Mouse (Mus musculus): Measurements from ENCODE around the gene Hs2st1.

GRCm38 (mm10) chr3:144556625-144557324 is 13.2 kb downstream of the Hs2st1 start:
- TF ChIP-seq CTCF (IDR thresholded peaks at IDR 0.05; ENCODE audit: insufficient read depth, low read depth, low read length) (no peak), POLR2A (IDR thresholded peaks at IDR 0.05; ENCODE audit: insufficient read depth, low read depth, low read length) (no peak)

Data from olfactory bulb, adult 2 months (tissue).